Mouse (Mus musculus) urinary bladder, postnatal 10 days (tissue): ENCODE results near the gene Ccnl2.

ENCODE experiments used
- DNase-seq: peaks from one replicate; pipeline ENCODE4 v3.0.0; 2022; ENCODE audit warnings: low spot score

The Ccnl2 gene

GRCm38 (mm10) chr4:155839483-155839910 lies 27.2 kb downstream of the Ccnl2 start, which contains the start of gene Mxra8:
TSS of gene Mxra8 (plus strand) at chr4:155839680.
- DNase-seq: no peak

GRCm38 (mm10) chr4:155840076-155841002 lies 28.1 kb downstream of the Ccnl2 start:
- DNase-seq: peak; percentile 3

GRCm38 (mm10) chr4:155841003-155841454 lies 28.7 kb downstream of the Ccnl2 start:
- DNase-seq: peak; percentile 9

- no peak for DNase-seq
Observed at GRCm38 (mm10) chr4:155841651-155842270, 29.5 kb downstream of the Ccnl2 start.

DNA sequence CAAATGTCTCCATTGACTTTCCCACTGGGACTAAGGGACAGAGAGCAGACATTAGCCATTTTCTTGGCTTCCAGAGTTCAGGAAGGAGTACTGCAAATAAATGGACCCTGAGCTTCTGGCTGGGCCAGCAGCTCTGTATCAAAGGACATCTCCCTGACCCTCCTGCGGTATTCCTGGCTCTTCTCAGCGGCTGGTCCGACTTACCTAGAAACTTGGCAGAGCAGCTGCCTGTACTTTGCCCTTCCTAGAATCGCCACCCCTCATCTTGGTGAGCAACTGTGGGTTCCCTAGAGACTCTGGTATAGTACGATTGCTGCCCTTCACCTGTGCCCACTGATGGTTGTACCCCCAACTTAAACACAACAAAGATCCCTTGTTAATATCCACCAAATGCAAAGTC lies 30.9 kb downstream of the Ccnl2 start:
- DNase-seq: no peak

- DNase-seq: peak; percentile 92
Observed at GRCm38 (mm10) chr4:155846871-155847578, 34.7 kb downstream of the Ccnl2 start, which contains the start of gene Dvl1. TSS of gene Dvl1 (plus strand) at chr4:155847402.

- no peak for DNase-seq
Observed at GRCm38 (mm10) chr4:155847591-155848352, 35.5 kb downstream of the Ccnl2 start.

DNA sequence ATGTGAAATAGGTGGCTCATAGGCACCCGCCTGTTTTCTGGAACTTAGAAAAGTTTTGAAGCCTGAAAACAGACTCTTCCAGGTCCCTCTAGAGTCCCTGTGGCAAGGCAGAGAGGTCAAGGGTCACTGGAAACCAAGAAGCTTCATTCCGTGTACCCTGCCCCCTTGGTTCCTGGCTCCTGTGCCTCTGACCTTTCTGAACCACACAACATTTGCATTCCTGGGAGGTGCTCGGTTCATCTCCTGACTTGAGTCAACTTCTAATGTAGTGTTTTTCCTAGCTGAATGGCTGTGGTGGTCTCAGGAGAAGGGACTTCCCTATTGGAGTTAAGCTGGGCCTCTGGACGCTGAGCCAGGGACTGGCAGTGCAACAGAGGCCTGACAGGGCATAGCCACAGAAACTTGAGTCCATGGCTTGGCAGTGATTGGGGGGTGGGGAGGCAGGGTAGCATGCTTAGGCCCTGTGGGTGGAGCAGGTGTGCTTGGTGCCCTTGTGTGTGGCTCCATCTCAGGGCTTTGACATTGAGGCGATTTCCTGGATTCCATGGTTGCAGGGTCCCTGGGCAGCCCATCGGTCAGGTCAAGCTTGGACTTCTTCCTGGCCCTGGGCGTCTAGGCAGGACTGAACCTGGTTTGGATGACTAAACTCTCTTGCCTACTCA lies 36.3 kb downstream of the Ccnl2 start:
- DNase-seq: no peak

DNA sequence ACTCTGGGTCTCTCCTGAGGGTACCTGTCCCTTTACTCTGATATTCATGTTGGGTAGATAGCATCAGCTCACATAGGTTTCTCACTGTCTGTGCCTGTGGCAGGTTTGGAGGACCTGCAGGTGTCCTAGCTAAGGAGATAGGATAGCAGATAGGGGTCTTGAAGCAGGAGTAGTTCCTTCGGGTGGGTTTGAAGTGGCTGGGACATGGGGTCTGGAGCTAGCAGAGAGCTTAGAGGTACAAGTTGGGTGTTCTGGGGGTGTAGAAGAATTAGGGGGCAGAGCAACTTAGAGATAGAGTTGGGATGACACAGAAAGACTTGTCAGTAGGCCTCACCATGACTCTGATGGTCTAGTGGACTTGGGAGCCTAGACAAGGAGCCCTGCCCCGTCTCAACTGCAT lies 37.1 kb downstream of the Ccnl2 start:
- DNase-seq: no peak

DNA sequence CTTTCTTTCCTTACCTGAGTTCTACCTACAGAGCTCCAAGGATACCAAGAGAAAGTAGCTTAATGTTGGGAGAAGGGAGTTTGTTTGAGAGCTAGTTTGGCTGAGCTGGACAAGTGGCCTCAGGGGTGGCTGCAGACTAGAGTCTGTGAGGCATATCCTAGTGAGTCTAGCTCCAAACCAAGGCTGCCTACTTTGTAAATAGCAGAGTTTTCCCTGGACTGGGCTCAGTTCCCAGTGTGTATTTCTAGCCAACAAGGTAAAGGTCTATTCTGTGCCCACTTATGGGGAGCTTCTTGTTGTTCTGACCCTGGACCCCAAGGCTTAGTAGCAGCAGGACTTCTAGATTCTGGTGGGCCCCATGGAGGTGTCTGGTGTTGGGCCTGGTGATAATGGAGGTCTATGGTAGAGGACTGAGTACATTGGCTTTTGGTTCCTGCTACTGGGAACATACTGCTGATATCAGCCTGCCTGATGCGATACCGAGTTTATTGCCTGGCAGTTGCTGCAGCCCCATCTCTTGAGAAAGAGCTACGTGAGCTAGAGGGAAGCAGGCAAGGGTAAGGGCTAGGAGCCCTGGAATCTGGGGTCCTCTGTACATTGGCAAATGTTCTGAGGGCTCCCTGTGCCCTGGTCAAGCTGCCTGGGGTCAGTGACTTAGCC lies 37.6 kb downstream of the Ccnl2 start:
- no peak for DNase-seq

GRCm38 (mm10) chr4:155851368-155851767 lies 39.1 kb downstream of the Ccnl2 start:
- DNase-seq: no peak

GRCm38 (mm10) chr4:155851951-155852411 lies 39.7 kb downstream of the Ccnl2 start:
- DNase-seq: no peak

- DNase-seq: no peak
Observed at GRCm38 (mm10) chr4:155853421-155853820, 41.1 kb downstream of the Ccnl2 start.

DNA sequence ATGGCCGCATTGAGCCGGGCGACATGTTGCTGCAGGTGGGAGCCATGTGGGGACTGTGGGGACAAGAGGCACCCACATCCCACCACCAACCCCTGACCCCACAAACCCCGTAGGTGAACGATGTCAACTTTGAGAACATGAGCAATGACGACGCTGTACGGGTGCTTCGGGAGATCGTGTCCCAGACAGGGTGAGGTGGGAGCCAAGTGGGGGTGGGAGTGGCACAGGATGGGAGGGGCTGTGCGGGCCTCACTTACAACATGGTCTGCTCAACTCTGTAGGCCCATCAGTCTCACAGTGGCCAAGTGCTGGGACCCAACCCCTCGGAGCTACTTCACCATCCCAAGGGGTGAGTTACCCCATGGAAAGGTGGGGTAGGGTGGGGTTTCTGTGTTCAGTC lies 42.7 kb downstream of the Ccnl2 start:
- no peak for DNase-seq

GRCm38 (mm10) chr4:155856071-155856470 lies 43.8 kb downstream of the Ccnl2 start:
- DNase-seq: no peak

DNA sequence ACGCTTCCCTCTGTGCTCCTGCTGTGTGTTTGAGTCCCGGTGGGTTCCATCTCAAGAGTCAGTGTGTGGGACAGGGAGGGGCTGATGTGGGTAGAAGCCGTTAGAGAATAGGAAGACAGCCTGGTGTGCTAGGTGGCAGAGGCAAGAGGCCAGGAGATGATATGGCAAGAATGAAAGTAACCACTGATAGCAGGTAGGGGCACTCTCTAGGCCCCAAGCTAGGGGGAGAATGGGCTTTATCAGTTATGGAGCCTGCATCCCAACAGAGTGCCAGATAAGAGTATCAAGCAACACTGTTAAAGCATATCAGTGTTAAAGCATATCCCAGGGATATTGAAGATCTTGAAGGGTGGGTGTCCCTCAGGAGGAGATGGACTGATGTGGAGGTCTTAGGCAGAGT lies 44.6 kb downstream of the Ccnl2 start:
- DNase-seq: no peak

- no peak for DNase-seq
Observed at GRCm38 (mm10) chr4:155859318-155859717, 47.0 kb downstream of the Ccnl2 start.

DNA sequence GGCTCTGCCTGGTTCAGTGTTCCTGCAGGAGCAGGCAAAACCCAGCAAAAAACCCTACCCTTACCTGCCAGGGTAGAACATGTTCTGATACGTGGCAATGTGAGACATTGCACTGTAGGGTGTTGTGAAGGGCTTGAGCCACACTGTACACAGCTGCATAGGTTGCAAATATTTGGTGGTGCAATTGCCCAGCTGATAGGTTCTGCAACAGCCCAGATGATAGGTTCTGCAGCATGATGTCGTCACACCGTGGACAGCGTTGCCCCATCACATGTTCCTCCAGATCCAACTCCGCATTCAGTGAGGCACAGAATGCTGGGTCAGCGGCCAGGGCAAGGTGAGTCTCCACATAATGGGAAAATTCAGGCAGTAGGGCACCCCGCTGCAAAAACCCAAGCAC lies 49.5 kb downstream of the Ccnl2 start:
- no peak for DNase-seq

- no peak for DNase-seq
Observed at GRCm38 (mm10) chr4:155863001-155863400, 50.7 kb downstream of the Ccnl2 start, which contains the start of gene Tas1r3. TSS of gene Tas1r3 (minus strand) at chr4:155863362.

DNA sequence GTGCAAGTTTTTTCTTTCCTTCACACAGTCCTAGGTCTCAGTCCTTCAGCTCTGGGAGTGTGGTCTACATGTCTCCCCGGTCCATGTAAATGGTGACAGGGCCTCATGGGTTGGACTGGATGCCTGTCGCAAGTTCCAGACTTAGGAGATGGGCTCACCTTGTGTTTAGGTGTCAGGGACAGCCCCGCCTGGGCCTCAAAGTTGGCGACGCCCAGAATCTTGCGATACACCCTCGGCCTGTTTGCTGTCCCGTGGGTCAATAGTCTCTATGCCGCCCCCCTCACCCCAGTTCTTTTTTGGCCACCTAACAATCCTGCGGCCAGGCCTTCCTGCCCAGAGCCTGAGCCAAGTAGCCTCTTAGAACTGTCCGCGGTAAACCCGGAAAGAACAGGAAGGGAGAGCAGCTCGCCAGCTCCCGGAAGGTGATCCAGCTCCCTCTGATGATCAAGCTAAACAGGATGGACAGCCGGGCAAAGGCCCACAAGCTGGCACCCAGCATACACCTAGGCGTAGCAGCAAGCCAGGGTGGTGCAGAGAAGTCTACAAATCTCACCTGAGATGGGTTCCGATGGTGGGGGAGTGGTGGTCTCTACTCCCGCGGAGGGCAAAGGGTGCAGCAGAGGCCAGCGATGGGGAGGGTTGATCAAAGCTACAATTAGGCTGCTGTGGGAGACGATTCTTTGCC lies 56.5 kb downstream of the Ccnl2 start:
- DNase-seq: no peak
